Comparison of ENCODE assay signal across 7 mouse cellular contexts in the genomic region with DNA sequence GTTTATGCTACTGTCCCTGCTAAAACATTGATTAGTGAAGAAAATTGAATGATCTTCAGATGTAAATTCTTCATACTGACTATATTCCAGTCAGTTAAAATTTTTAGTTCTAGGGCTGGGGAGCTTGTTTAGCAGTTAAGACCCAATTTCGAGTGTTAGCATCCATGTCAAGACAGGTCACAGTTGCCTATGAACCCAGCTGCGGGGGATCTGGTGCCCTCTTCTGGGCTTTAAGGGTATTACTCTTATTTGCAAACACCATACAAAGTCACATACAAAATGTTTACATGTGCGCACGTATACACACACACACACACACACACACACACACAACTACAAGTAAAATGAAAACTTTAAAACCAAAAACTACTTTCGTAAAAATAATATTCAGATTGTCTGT. TPM values are rescaled to one million over a fixed set of nuclear protein-coding genes. Genes with fewer than 3 reads are reported as not detected.
A peak's percentile ranks its signal among the peaks of the same experiment; 100 is the strongest.
DNase-seq lines count a peak whose midpoint lies in the region; ATAC-seq and TF ChIP-seq lines count a peak whose summit lies in the region.

No protein-coding gene starts in this region.

- H3K27ac ChIP-seq in intestine, postnatal 0 days (ENCODE audit: low read depth, low read length), result no peak overlapping the region
- no peak overlapping the region for H3K27ac ChIP-seq in intestine, embryonic 16.5 days (ENCODE audit: low read length)
- H3K27ac ChIP-seq in forebrain, embryonic 15.5 days (replicated peaks), result no peak overlapping the region

- WGBS in intestine, postnatal 0 days, result 44% methylated on average over 5 of the region's 5 CpGs
- 55% methylated on average over 5 of the region's 5 CpGs for WGBS in intestine, embryonic 16.5 days
- WGBS in forebrain, embryonic 15.5 days, result 53% methylated on average over 5 of the region's 5 CpGs

- H3K4me1 ChIP-seq in intestine, postnatal 0 days (replicated peaks; ENCODE audit: control insufficient read depth, insufficient read depth, low read length), result no peaks in the 10 kb centered on the region
- no peaks in the 10 kb centered on the region for H3K4me1 ChIP-seq in intestine, embryonic 16.5 days (ENCODE audit: control insufficient read depth, insufficient read depth, low read length)
- no peaks in the 10 kb centered on the region for H3K4me1 ChIP-seq in forebrain, embryonic 15.5 days

- H3K9ac ChIP-seq in intestine, postnatal 0 days (ENCODE audit: low read depth, low read length), result no peak overlapping the region
- H3K9ac ChIP-seq in intestine, embryonic 16.5 days (ENCODE audit: low read depth, low read length), result no peak overlapping the region
- no peak overlapping the region for H3K9ac ChIP-seq in forebrain, embryonic 15.5 days (replicated peaks)

- peaks cover 38% of the 10 kb centered on the region for H3K36me3 ChIP-seq in intestine, postnatal 0 days (ENCODE audit: control insufficient read depth, insufficient read depth)
- H3K36me3 ChIP-seq in intestine, embryonic 16.5 days (ENCODE audit: control insufficient read depth, insufficient read depth, low read length), result peaks cover 3% of the 10 kb centered on the region
- peaks cover 73% of the 10 kb centered on the region for H3K36me3 ChIP-seq in forebrain, embryonic 15.5 days

- no peak for ATAC-seq in intestine, postnatal 0 days
- no peak for ATAC-seq in intestine, embryonic 16.5 days
- peak; percentile 89 for ATAC-seq in CD4-positive, CD25-positive, alpha-beta regulatory T cell, adult 4 months
- ATAC-seq in forebrain, embryonic 15.5 days (replicated peaks), result peak; percentile 38; the same call in 1 of the 2 replicates
- peak; percentile 96 for ATAC-seq in megakaryocyte progenitor cell, adult 5-6 weeks (replicated peaks; ENCODE audit: poor library complexity)

- no peaks in the 10 kb centered on the region for H3K27me3 ChIP-seq in intestine, postnatal 0 days (replicated peaks; ENCODE audit: control insufficient read depth, insufficient read depth, low read length)
- no peaks in the 10 kb centered on the region for H3K27me3 ChIP-seq in intestine, embryonic 16.5 days (replicated peaks; ENCODE audit: control insufficient read depth, insufficient read depth, low read length)
- H3K27me3 ChIP-seq in forebrain, embryonic 15.5 days, result no peaks in the 10 kb centered on the region

- no peak overlapping the region for H3K4me3 ChIP-seq in intestine, postnatal 0 days (ENCODE audit: low read depth, low read length)
- no peak overlapping the region for H3K4me3 ChIP-seq in intestine, embryonic 16.5 days (ENCODE audit: low read length)
- H3K4me3 ChIP-seq in forebrain, embryonic 15.5 days, result no peak overlapping the region

- H3K9me3 ChIP-seq in intestine, postnatal 0 days (ENCODE audit: control insufficient read depth), result no peaks in the 10 kb centered on the region
- no peaks in the 10 kb centered on the region for H3K9me3 ChIP-seq in intestine, embryonic 16.5 days (ENCODE audit: control insufficient read depth, low read length)
- no peaks in the 10 kb centered on the region for H3K9me3 ChIP-seq in forebrain, embryonic 15.5 days

- TF ChIP-seq CTCF in intestine, postnatal 0 days (IDR thresholded peaks at IDR 0.05; ENCODE audit: low read depth), result peak; percentile 80

- no peak overlapping the region for H3K4me2 ChIP-seq in intestine, postnatal 0 days (replicated peaks; ENCODE audit: low read depth)
- H3K4me2 ChIP-seq in intestine, embryonic 16.5 days (ENCODE audit: low read depth, low read length), result no peak overlapping the region
- H3K4me2 ChIP-seq in forebrain, embryonic 15.5 days (replicated peaks), result no peak overlapping the region

- DNase-seq in R1 (ENCODE audit: low read depth, low spot score), result peak; percentile 61
- DNase-seq in layer of hippocampus, adult 8-10 months (ENCODE audit: low spot score in 2 of 2), result no peak

RNA-seq across cellular contexts. Expression of gene Acbd5, which starts 24.2 kb away (rescaled TPM):
- polyA plus RNA-seq in intestine, postnatal 0 days (2015; fragmentation: Nextera tagmentation; extraction: Ambion mirVana), result 24.7 and 25.1 TPM in 2 replicates
- polyA plus RNA-seq in intestine, embryonic 16.5 days (2015; fragmentation: Nextera tagmentation; extraction: Ambion mirVana), result 28.9 and 32.5 TPM in 2 replicates
- polyA plus RNA-seq in CD4-positive, CD25-positive, alpha-beta regulatory T cell, adult 4 months (2017; shearing (Covaris generic)), result 10 to 100 TPM; 61.5 to 85.5 TPM
- 75.1 and 75.3 TPM in 2 replicates for polyA plus RNA-seq in forebrain, embryonic 15.5 days (2015; fragmentation: Nextera tagmentation; extraction: Ambion mirVana)
- total RNA-seq in megakaryocyte progenitor cell, adult 5-6 weeks (2015), result 18.2 and 18.5 TPM in 2 replicates
- 21.1 and 32.2 TPM in 2 replicates for total RNA-seq in megakaryocyte progenitor cell, adult 5-6 weeks (2017)
- 10 to 100 TPM; 80.6 to 92.0 (median 89.1) TPM for total RNA-seq in layer of hippocampus, adult 8-10 months (2022)

RNA-seq across cellular contexts. Expression of gene Abi1, which starts 52.2 kb away (rescaled TPM):
- polyA plus RNA-seq in intestine, postnatal 0 days (2015; fragmentation: Nextera tagmentation; extraction: Ambion mirVana), result 37.4 and 38.1 TPM in 2 replicates
- 52.1 and 54.0 TPM in 2 replicates for polyA plus RNA-seq in intestine, embryonic 16.5 days (2015; fragmentation: Nextera tagmentation; extraction: Ambion mirVana)
- 100 to 1,000 TPM; 208 to 259 TPM for polyA plus RNA-seq in CD4-positive, CD25-positive, alpha-beta regulatory T cell, adult 4 months (2017; shearing (Covaris generic))
- 57.7 and 58.1 TPM in 2 replicates for polyA plus RNA-seq in forebrain, embryonic 15.5 days (2015; fragmentation: Nextera tagmentation; extraction: Ambion mirVana)
- total RNA-seq in megakaryocyte progenitor cell, adult 5-6 weeks (2015), result 82.2 and 84.2 TPM in 2 replicates
- total RNA-seq in megakaryocyte progenitor cell, adult 5-6 weeks (2017), result 90.0 and 111 TPM in 2 replicates
- 100 to 1,000 TPM; 181 to 208 (median 193) TPM for total RNA-seq in layer of hippocampus, adult 8-10 months (2022)

Comparison
In these comparisons a context has a peak if more than half of its experiments do, and no peak if none do; other contexts are left out.
1. ATAC-seq: peak in CD4-positive, CD25-positive, alpha-beta regulatory T cell, adult 4 months (single experiment), forebrain, embryonic 15.5 days (single experiment) and megakaryocyte progenitor cell, adult 5-6 weeks (single experiment); none in intestine, postnatal 0 days (single experiment) and intestine, embryonic 16.5 days (single experiment).